Mouse (Mus musculus): ENCODE results near the gene Utrn. TPM values are rescaled to one million over a fixed set of nuclear protein-coding genes. Genes with fewer than 3 reads are reported as not detected.

Gene Utrn
- total and polyA plus RNA-seq, 3 experiments: 0.31 to 1.1 (median 0.67) TPM

GRCm38 (mm10) chr10:12572759-12573158 is 296.4 kb downstream of the Utrn start:
- Histone ChIP-seq H3K9me3 (replicated peaks; ENCODE audit: low read length) (no peaks in the 10 kb centered on the region), H3K9ac (ENCODE audit: insufficient read depth, low read depth) (no peak overlapping the region), H3K4me3 (replicated peaks in 1 of 3; ENCODE audit: low read depth in 2 of 3, low read length in 2 of 3, poor library complexity in 1 of 3) (no peak overlapping the region), H3K79me2 (replicated peaks; ENCODE audit: control insufficient read depth, extremely low read depth, insufficient read depth, poor library complexity, severe bottlenecking) (no peaks in the 10 kb centered on the region), H3K4me2 (ENCODE audit: insufficient read depth, low read depth, poor library complexity, severe bottlenecking) (no peak overlapping the region), H3K27ac (ENCODE audit: insufficient read depth, low read depth) (no peak overlapping the region), H3K4me1 (ENCODE audit: control insufficient read depth in 1 of 2, insufficient read depth in 2 of 2) (no peaks in the 10 kb centered on the region), H3K27me3 (replicated peaks) (no peaks in the 10 kb centered on the region), H3K36me3 (replicated peaks in 1 of 2; ENCODE audit: control insufficient read depth in 1 of 2, insufficient read depth in 1 of 2, low read length in 1 of 2) (no peaks in the 10 kb centered on the region)
- in situ Hi-C loops (cut with MboI; ENCODE audit: low pct_ligation_motif_present, low pct_unique_long_range_greater_than_20kb, low sequenced_read_pairs): no loop called here
- dilution Hi-C loops (cut with MboI; ENCODE audit: extremely low pct_ligation_motif_present, extremely low pct_unique_long_range_greater_than_20kb, low sequenced_read_pairs): no loop called here
- TF ChIP-seq MAFK (IDR thresholded peaks at IDR 0.05; ENCODE audit: insufficient replicate concordance, low read length) (no peak), POLR2AphosphoS2 (IDR thresholded peaks at IDR 0.05; ENCODE audit: low read depth, low read length) (no peak), CTCF (conservative IDR thresholded peaks at IDR 0.05 in 1 of 2, IDR thresholded peaks at IDR 0.05 in 1 of 2; ENCODE audit: low read depth in 2 of 2, low read length in 2 of 2) (no peak), IRF4 (IDR thresholded peaks at IDR 0.05; ENCODE audit: low read depth, low read length) (no peak), BHLHE40 (IDR thresholded peaks at IDR 0.05; ENCODE audit: low read depth, low read length) (no peak), MYC (IDR thresholded peaks at IDR 0.05; ENCODE audit: low read depth, low read length) (no peak), USF1 (IDR thresholded peaks at IDR 0.05; ENCODE audit: low read depth, low read length) (no peak), RAD21 (IDR thresholded peaks at IDR 0.05; ENCODE audit: low read depth, low read length) (no peak), ZKSCAN1 (IDR thresholded peaks at IDR 0.05; ENCODE audit: borderline replicate concordance, low read depth, low read length) (no peak), RCOR1 (conservative IDR thresholded peaks at IDR 0.05; ENCODE audit: low read depth, low read length) (no peak)
- DNase-seq (ENCODE audit: extremely low read depth): no peak

GRCm38 (mm10) chr10:12564425-12564824 is 304.7 kb downstream of the Utrn start:
- Histone ChIP-seq H3K9ac (ENCODE audit: insufficient read depth, low read depth) (no peak overlapping the region), H3K4me2 (ENCODE audit: insufficient read depth, low read depth, poor library complexity, severe bottlenecking) (no peak overlapping the region), H3K4me3 (replicated peaks in 1 of 3; ENCODE audit: low read depth in 2 of 3, low read length in 2 of 3, poor library complexity in 1 of 3) (no peak overlapping the region), H3K9me3 (replicated peaks; ENCODE audit: low read length) (no peaks in the 10 kb centered on the region), H3K4me1 (ENCODE audit: control insufficient read depth in 1 of 2, insufficient read depth in 2 of 2) (no peaks in the 10 kb centered on the region), H3K79me2 (replicated peaks; ENCODE audit: control insufficient read depth, extremely low read depth, insufficient read depth, poor library complexity, severe bottlenecking) (no peaks in the 10 kb centered on the region), H3K36me3 (replicated peaks in 1 of 2; ENCODE audit: control insufficient read depth in 1 of 2, insufficient read depth in 1 of 2, low read length in 1 of 2) (no peaks in the 10 kb centered on the region), H3K27ac (ENCODE audit: insufficient read depth, low read depth) (no peak overlapping the region), H3K27me3 (replicated peaks) (no peaks in the 10 kb centered on the region)
- dilution Hi-C loops (cut with MboI; ENCODE audit: extremely low pct_ligation_motif_present, extremely low pct_unique_long_range_greater_than_20kb, low sequenced_read_pairs): no loop called here
- in situ Hi-C loops (cut with MboI; ENCODE audit: low pct_ligation_motif_present, low pct_unique_long_range_greater_than_20kb, low sequenced_read_pairs): no loop called here
- TF ChIP-seq CTCF (conservative IDR thresholded peaks at IDR 0.05 in 1 of 2, IDR thresholded peaks at IDR 0.05 in 1 of 2; ENCODE audit: low read depth in 2 of 2, low read length in 2 of 2): no peak
- TF ChIP-seq USF1 (IDR thresholded peaks at IDR 0.05; ENCODE audit: low read depth, low read length): no peak
- no peak for TF ChIP-seq SIN3A (IDR thresholded peaks at IDR 0.05; ENCODE audit: low read length)
- no peak for DNase-seq (ENCODE audit: extremely low read depth)

GRCm38 (mm10) chr10:12558810-12559209 is 310.4 kb downstream of the Utrn start:
- H3K36me3 ChIP-seq (replicated peaks in 1 of 2; ENCODE audit: control insufficient read depth in 1 of 2, insufficient read depth in 1 of 2, low read length in 1 of 2): no peaks in the 10 kb centered on the region
- H3K27ac ChIP-seq (ENCODE audit: insufficient read depth, low read depth): no peak overlapping the region
- H3K27me3 ChIP-seq (replicated peaks): no peaks in the 10 kb centered on the region
- no peaks in the 10 kb centered on the region for H3K4me1 ChIP-seq (ENCODE audit: control insufficient read depth in 1 of 2, insufficient read depth in 2 of 2)
- H3K79me2 ChIP-seq (replicated peaks; ENCODE audit: control insufficient read depth, extremely low read depth, insufficient read depth, poor library complexity, severe bottlenecking): no peaks in the 10 kb centered on the region
- dilution Hi-C loops (cut with MboI; ENCODE audit: extremely low pct_ligation_motif_present, extremely low pct_unique_long_range_greater_than_20kb, low sequenced_read_pairs): no loop called here
- no peak overlapping the region for H3K4me3 ChIP-seq (replicated peaks in 1 of 3; ENCODE audit: low read depth in 2 of 3, low read length in 2 of 3, poor library complexity in 1 of 3)
- TF ChIP-seq HCFC1 (IDR thresholded peaks at IDR 0.05; ENCODE audit: low read depth, low read length): no peak
- TF ChIP-seq MEF2A (IDR thresholded peaks at IDR 0.05; ENCODE audit: borderline replicate concordance, low read depth, low read length): no peak
- no peak for TF ChIP-seq E2F4 (IDR thresholded peaks at IDR 0.05; ENCODE audit: insufficient replicate concordance, low read depth, low read length)
- TF ChIP-seq ETS1 (conservative IDR thresholded peaks at IDR 0.05; ENCODE audit: low read depth, low read length): no peak
- TF ChIP-seq GABPA (IDR thresholded peaks at IDR 0.05; ENCODE audit: insufficient replicate concordance, low read depth, low read length): no peak
- TF ChIP-seq USF1 (IDR thresholded peaks at IDR 0.05; ENCODE audit: low read depth, low read length): no peak
- no peak for TF ChIP-seq PAX5 (IDR thresholded peaks at IDR 0.05; ENCODE audit: low read length)
- TF ChIP-seq CHD2 (IDR thresholded peaks at IDR 0.05; ENCODE audit: low read length): no peak
- TF ChIP-seq POLR2AphosphoS2 (IDR thresholded peaks at IDR 0.05; ENCODE audit: low read depth, low read length): no peak
- no peak for TF ChIP-seq ZNF384 (IDR thresholded peaks at IDR 0.05; ENCODE audit: low read depth, low read length)
- TF ChIP-seq MXI1 (IDR thresholded peaks at IDR 0.05; ENCODE audit: low read depth, low read length): no peak
- DNase-seq (ENCODE audit: extremely low read depth): no peak
- no peak overlapping the region for H3K9ac ChIP-seq (ENCODE audit: insufficient read depth, low read depth)
- no peaks in the 10 kb centered on the region for H3K9me3 ChIP-seq (replicated peaks; ENCODE audit: low read length)
- in situ Hi-C loops (cut with MboI; ENCODE audit: low pct_ligation_motif_present, low pct_unique_long_range_greater_than_20kb, low sequenced_read_pairs): no loop called here
- H3K4me2 ChIP-seq (ENCODE audit: insufficient read depth, low read depth, poor library complexity, severe bottlenecking): no peak overlapping the region
